Mouse (Mus musculus) adrenal gland, postnatal 14 days (tissue): Measurements from ENCODE around the gene Kxd1. TPM values are rescaled to one million over a fixed set of nuclear protein-coding genes. Genes with fewer than 3 reads are reported as not detected.

Experiments used
- DNase-seq: peaks from one replicate; pipeline ENCODE4 v3.0.0; 2021; ENCODE audit warnings: mixed read lengths
- total RNA-seq: library from RNA; stranded (reverse); gene quantifications from 2 replicates; pipeline ENCODE4 v1.2.3, GENCODE M21; 2021

The Kxd1 gene
- total RNA-seq, 1 experiment from 2014 or later, result 78.9 TPM

GRCm38 (mm10) chr8:70466771-70467170, 61.0 kb downstream of the Kxd1 start:
- no peak for DNase-seq

- no peak for DNase-seq
Measured at GRCm38 (mm10) chr8:70466305-70466704, 61.5 kb downstream of the Kxd1 start.

- DNase-seq, result no peak
Measured at GRCm38 (mm10) chr8:70465701-70466100, 62.1 kb downstream of the Kxd1 start.

- no peak for DNase-seq
Measured at GRCm38 (mm10) chr8:70464162-70464561, 63.6 kb downstream of the Kxd1 start.

- no peak for DNase-seq
Measured at GRCm38 (mm10) chr8:70463306-70463705, 64.5 kb downstream of the Kxd1 start.

- no peak for DNase-seq
Measured at GRCm38 (mm10) chr8:70462516-70462813, 65.3 kb downstream of the Kxd1 start.

GRCm38 (mm10) chr8:70461765-70462515, 65.8 kb downstream of the Kxd1 start:
- DNase-seq, result peak; percentile 83

GRCm38 (mm10) chr8:70460606-70461005, 67.2 kb downstream of the Kxd1 start:
- DNase-seq, result no peak

- DNase-seq, result no peak
Measured at GRCm38 (mm10) chr8:70460199-70460598, 67.6 kb downstream of the Kxd1 start.

- DNase-seq, result no peak
Measured at GRCm38 (mm10) chr8:70459636-70460035, 68.1 kb downstream of the Kxd1 start.

GRCm38 (mm10) chr8:70458462-70458861, 69.3 kb downstream of the Kxd1 start:
- no peak for DNase-seq

Other genes starting within 250 kb of the Kxd1 start
- 21.3 and 25.0 TPM in 2 replicates for gene Homer3, start 245.1 kb downstream of the Kxd1 start, total RNA-seq
- 49.2 and 71.3 TPM in 2 replicates for gene Ddx49, start 225.5 kb downstream of the Kxd1 start, total RNA-seq
- gene Cope, start 225.4 kb downstream of the Kxd1 start, total RNA-seq, result 215 and 222 TPM in 2 replicates
- gene Cers1, start 212.2 kb downstream of the Kxd1 start, total RNA-seq, result 1.9 and 2.9 TPM in 2 replicates
- gene Gdf1, start 198.1 kb downstream of the Kxd1 start, total RNA-seq, result 0.41 and 1.2 TPM in 2 replicates
- 64.0 and 64.4 TPM in 2 replicates for gene Upf1, start 174.7 kb downstream of the Kxd1 start, total RNA-seq
- gene Comp, start 154.4 kb downstream of the Kxd1 start, total RNA-seq, result 1.4 TPM in 1 of 2 replicates, not detected in the other
- 19.4 and 20.6 TPM in 2 replicates for gene Crtc1, start 88.4 kb downstream of the Kxd1 start, total RNA-seq
- gene Klhl26, start 51.0 kb downstream of the Kxd1 start, total RNA-seq, result 15.7 and 16.3 TPM in 2 replicates
- gene Tmem59l, start 40.6 kb downstream of the Kxd1 start, total RNA-seq, result 4.6 and 5.6 TPM in 2 replicates
- not detected in 2 replicates for gene Crlf1, start 34.8 kb downstream of the Kxd1 start, total RNA-seq
- 116 and 123 TPM in 2 replicates for gene Rex1bd, start 21.2 kb downstream of the Kxd1 start, total RNA-seq
- 1,600 and 1,776 TPM in 2 replicates for gene Uba52, start 17.2 kb downstream of the Kxd1 start, total RNA-seq
- gene Fkbp8, start 232 bp downstream of the Kxd1 start, total RNA-seq, result 235 and 252 TPM in 2 replicates
- 22.4 and 22.9 TPM in 2 replicates for gene Ell, start 11.5 kb upstream of the Kxd1 start, total RNA-seq
- gene Isyna1, start 66.4 kb upstream of the Kxd1 start, total RNA-seq, result 77.2 and 84.7 TPM in 2 replicates
- gene Ssbp4, start 80.9 kb upstream of the Kxd1 start, total RNA-seq, result 84.4 and 102 TPM in 2 replicates
- 1.6 and 2.0 TPM in 2 replicates for gene Lrrc25, start 88.2 kb upstream of the Kxd1 start, total RNA-seq
- gene Gdf15, start 104.5 kb upstream of the Kxd1 start, total RNA-seq, result 0.79 and 1.0 TPM in 2 replicates
- gene Pgpep1, start 132.4 kb upstream of the Kxd1 start, total RNA-seq, result 73.1 and 86.5 TPM in 2 replicates
- 76.0 and 78.6 TPM in 2 replicates for gene Lsm4, start 145.3 kb upstream of the Kxd1 start, total RNA-seq
- 165 and 174 TPM in 2 replicates for gene Jund, start 171.0 kb upstream of the Kxd1 start, total RNA-seq
- 0.11 and 0.19 TPM in 2 replicates for gene Iqcn, start 175.5 kb upstream of the Kxd1 start, total RNA-seq
- gene Gm3336, start 190.6 kb upstream of the Kxd1 start, total RNA-seq, result 0.70 TPM in 1 of 2 replicates, not detected in the other
- gene Pde4c, start 195.8 kb upstream of the Kxd1 start, total RNA-seq, result 1.9 TPM in 2 replicates
- 56.2 and 75.1 TPM in 2 replicates for gene Rab3a, start 226.7 kb upstream of the Kxd1 start, total RNA-seq
- 113 and 123 TPM in 2 replicates for gene Mpv17l2, start 233.0 kb upstream of the Kxd1 start, total RNA-seq
- gene Pik3r2, start 248.8 kb upstream of the Kxd1 start, total RNA-seq, result 35.4 and 44.0 TPM in 2 replicates